Mouse (Mus musculus) myocyte (in vitro differentiated cells): ENCODE results near the gene Itpk1. TPM values are rescaled to one million over a fixed set of nuclear protein-coding genes. Genes with fewer than 3 reads are reported as not detected.

ENCODE experiments used
- H3K27me3 ChIP-seq: one replicate; pipeline ENCODE4 v1.6.1; 2011; ENCODE audit not compliant: control insufficient read depth, insufficient read depth, insufficient read length
- H3K36me3 ChIP-seq: one replicate; pipeline ENCODE4 v1.6.1; 2011; ENCODE audit not compliant: control insufficient read depth, insufficient read depth
- H3K4me2 ChIP-seq: one replicate; pipeline ENCODE4 v1.6.1; 2011; ENCODE audit warnings: low read depth, control low read depth
- H3K4me3 ChIP-seq: one replicate; pipeline ENCODE4 v1.5.1; 2011; ENCODE audit warnings: mild to moderate bottlenecking, control low read depth, moderate library complexity
- H3K79me2 ChIP-seq: one replicate; pipeline ENCODE4 v1.6.1; 2011; ENCODE audit not compliant: control insufficient read depth, insufficient read depth
- H3ac ChIP-seq: one replicate; pipeline ENCODE4 v1.6.1; 2011; ENCODE audit not compliant: control insufficient read depth, insufficient read length
- CEBPB ChIP-seq: IDR thresholded peaks from 2 replicates; pipeline ENCODE4 v1.6.1; 2011; ENCODE audit warnings: mild to moderate bottlenecking, moderate library complexity; ENCODE audit not compliant: poor library complexity, insufficient read depth, severe bottlenecking
- E2F4 ChIP-seq: IDR thresholded peaks from one replicate; pipeline ENCODE4 v1.6.1; 2011; ENCODE audit warnings: mild to moderate bottlenecking, control low read depth, moderate library complexity; ENCODE audit not compliant: insufficient read depth
- MAX ChIP-seq: IDR thresholded peaks from one replicate; pipeline ENCODE4 v1.6.1; 2011; ENCODE audit warnings: low read depth, mild to moderate bottlenecking, control low read depth
- MYOD1 ChIP-seq, 3 experiments: IDR thresholded peaks; one replicate each; pipeline ENCODE4 v1.6.1; 2011; ENCODE audit warnings: control low read depth in 2 of 3, low read depth in 2 of 3, mild to moderate bottlenecking in 2 of 3, moderate library complexity in 1 of 3; ENCODE audit not compliant: insufficient read length in 2 of 3, control insufficient read depth in 1 of 3
- MYOG ChIP-seq, 3 experiments: IDR thresholded peaks; one replicate each; pipeline ENCODE4 v1.6.1; 2011; ENCODE audit warnings: control low read depth in 2 of 3, low read depth in 2 of 3, mild to moderate bottlenecking in 2 of 3; ENCODE audit not compliant: insufficient read length in 2 of 3, control insufficient read depth in 1 of 3, insufficient read depth in 1 of 3
- POLR2A ChIP-seq: IDR thresholded peaks from one replicate; pipeline ENCODE4 v1.6.1; 2011; ENCODE audit warnings: low read depth, mild to moderate bottlenecking, control low read depth, moderate library complexity; ENCODE audit not compliant: insufficient read length
- POLR2AphosphoS2 ChIP-seq: IDR thresholded peaks from one replicate; pipeline ENCODE4 v1.6.1; 2011; ENCODE audit warnings: low read depth, control low read depth; ENCODE audit not compliant: insufficient read length
- REST ChIP-seq: IDR thresholded peaks from one replicate; pipeline ENCODE4 v1.6.1; 2011; ENCODE audit warnings: mild to moderate bottlenecking, control low read depth, moderate library complexity; ENCODE audit not compliant: insufficient read depth, insufficient read length
- SRF ChIP-seq: IDR thresholded peaks from one replicate; pipeline ENCODE4 v1.6.1; 2011; ENCODE audit warnings: low read depth; ENCODE audit not compliant: control insufficient read depth, insufficient read length
- TCF12 ChIP-seq: IDR thresholded peaks from one replicate; pipeline ENCODE4 v1.6.1; 2011; ENCODE audit warnings: mild to moderate bottlenecking, control low read depth; ENCODE audit not compliant: poor library complexity, insufficient read depth, severe bottlenecking
- TCF3 ChIP-seq: IDR thresholded peaks from one replicate; pipeline ENCODE4 v1.6.1; 2011; ENCODE audit warnings: low read depth, control low read depth; ENCODE audit not compliant: insufficient read length
- USF1 ChIP-seq: IDR thresholded peaks from one replicate; pipeline ENCODE4 v1.6.1; 2011; ENCODE audit warnings: low read depth, mild to moderate bottlenecking, control low read depth, moderate library complexity
- polyA plus RNA-seq: library from polyadenylated mRNA; unstranded; fragments of >200 nt; fragmentation: generic; extraction: Trizol; gene quantifications from one replicate; pipeline ENCODE4 v1.2.1, GENCODE M21; 2012; ENCODE audit warnings: missing spikeins

Itpk1 gene
- polyA plus RNA-seq, 1 experiment: 4.9 TPM

DNA sequence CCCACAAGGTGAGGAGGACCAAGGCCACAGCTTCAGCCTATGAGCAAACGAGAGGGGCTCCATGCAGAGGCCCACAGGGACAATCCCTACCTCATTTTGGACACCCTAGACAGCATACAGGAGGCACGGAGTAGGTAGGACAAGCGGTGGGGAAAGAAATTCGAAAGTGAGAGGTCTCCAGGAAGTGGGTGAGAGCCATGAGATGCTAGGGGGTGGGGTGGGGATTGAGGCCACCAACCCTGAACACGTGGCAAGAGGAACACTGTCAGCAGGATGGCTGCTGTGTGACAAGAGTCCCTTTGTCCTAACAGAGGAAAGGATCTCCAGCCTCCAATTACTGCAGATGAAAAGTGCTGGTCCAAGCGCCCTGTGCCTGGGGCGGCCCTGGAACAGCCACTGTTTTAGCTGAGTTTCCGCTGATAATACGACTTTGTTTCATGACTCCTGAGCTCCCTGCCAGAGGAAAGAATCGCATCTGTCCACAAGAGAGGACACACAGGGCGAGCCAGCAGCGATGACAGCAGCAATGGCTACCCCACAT is 82.4 kb downstream of the Itpk1 start:
- Histone ChIP-seq H3K4me3 (no peak overlapping the region), H3K36me3 (no peaks in the 10 kb centered on the region), H3K4me2 (no peak overlapping the region), H3K79me2 (no peaks in the 10 kb centered on the region), H3K27me3 (no peaks in the 10 kb centered on the region), H3ac (no peak overlapping the region)
- TF ChIP-seq MYOD1 (IDR thresholded peaks at IDR 0.05; ENCODE audit: control insufficient read depth in 1 of 3, insufficient read length in 2 of 3, low read depth in 2 of 3): no peak
- no peak for TF ChIP-seq SRF
- no peak for TF ChIP-seq USF1
- TF ChIP-seq CEBPB: no peak
- TF ChIP-seq POLR2A: no peak
- TF ChIP-seq POLR2AphosphoS2: no peak
- TF ChIP-seq E2F4: no peak
- TF ChIP-seq TCF3: no peak
- no peak for TF ChIP-seq TCF12
- no peak for TF ChIP-seq MAX
- TF ChIP-seq REST: no peak
- no peak for TF ChIP-seq MYOG (IDR thresholded peaks at IDR 0.05; ENCODE audit: control insufficient read depth in 1 of 3, insufficient read depth in 1 of 3, insufficient read length in 2 of 3, low read depth in 2 of 3)

DNA sequence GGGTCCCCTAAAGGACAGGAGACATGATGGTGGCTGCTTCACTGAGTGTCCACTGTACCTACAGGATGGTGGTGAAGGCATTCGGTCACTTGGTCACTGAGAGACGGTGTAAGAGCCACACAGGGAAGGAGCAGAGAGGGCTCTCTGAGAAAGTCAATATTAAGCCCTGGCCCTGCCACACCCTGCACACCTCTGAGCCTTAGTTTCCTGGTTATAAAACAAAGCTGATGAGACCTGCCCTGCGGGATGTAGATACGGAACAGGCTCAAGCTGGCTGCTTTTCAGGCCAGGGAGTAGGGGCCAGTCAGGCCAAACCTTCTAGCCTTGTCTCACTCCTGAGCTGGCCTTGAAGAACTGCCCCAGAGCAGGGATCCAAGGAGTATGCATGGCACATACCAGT is 82.9 kb downstream of the Itpk1 start:
- no peaks in the 10 kb centered on the region for H3K27me3 ChIP-seq
- no peak overlapping the region for H3ac ChIP-seq
- no peak overlapping the region for H3K4me2 ChIP-seq
- TF ChIP-seq POLR2AphosphoS2: no peak
- TF ChIP-seq E2F4: no peak
- TF ChIP-seq TCF3: no peak
- no peak for TF ChIP-seq REST
- no peak for TF ChIP-seq MYOG (IDR thresholded peaks at IDR 0.05; ENCODE audit: control insufficient read depth in 1 of 3, insufficient read depth in 1 of 3, insufficient read length in 2 of 3, low read depth in 2 of 3)
- no peak for TF ChIP-seq CEBPB
- no peak for TF ChIP-seq POLR2A
- H3K4me3 ChIP-seq: no peak overlapping the region
- no peaks in the 10 kb centered on the region for H3K36me3 ChIP-seq
- no peaks in the 10 kb centered on the region for H3K79me2 ChIP-seq

DNA sequence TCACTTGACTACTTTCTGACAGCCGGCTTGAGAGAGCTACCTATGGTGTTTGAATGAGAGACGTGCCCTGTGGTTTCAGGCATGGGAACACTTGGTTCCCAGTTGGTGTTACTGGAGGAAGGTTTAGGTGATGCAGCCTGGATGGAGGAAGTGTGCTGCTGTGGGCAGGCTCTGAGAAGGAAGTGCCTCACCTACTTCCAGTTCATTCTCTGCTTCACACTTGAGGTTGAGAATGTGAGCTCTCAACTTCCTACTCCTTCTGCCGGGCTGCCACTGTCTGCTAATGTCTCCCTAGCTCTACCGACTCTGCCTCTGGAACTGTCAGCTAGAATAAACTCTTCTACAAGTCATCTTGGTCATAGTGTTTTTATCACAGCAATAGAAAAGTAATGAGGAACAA is 83.5 kb downstream of the Itpk1 start:
- no peaks in the 10 kb centered on the region for H3K27me3 ChIP-seq
- TF ChIP-seq POLR2AphosphoS2 (no peak), SRF (no peak), CEBPB (no peak), TCF3 (no peak), TCF12 (no peak), USF1 (no peak), MYOD1 (IDR thresholded peaks at IDR 0.05; ENCODE audit: control insufficient read depth in 1 of 3, insufficient read length in 2 of 3, low read depth in 2 of 3) (no peak), E2F4 (no peak), POLR2A (no peak), REST (no peak), MAX (no peak), MYOG (IDR thresholded peaks at IDR 0.05; ENCODE audit: control insufficient read depth in 1 of 3, insufficient read depth in 1 of 3, insufficient read length in 2 of 3, low read depth in 2 of 3) (no peak)

DNA sequence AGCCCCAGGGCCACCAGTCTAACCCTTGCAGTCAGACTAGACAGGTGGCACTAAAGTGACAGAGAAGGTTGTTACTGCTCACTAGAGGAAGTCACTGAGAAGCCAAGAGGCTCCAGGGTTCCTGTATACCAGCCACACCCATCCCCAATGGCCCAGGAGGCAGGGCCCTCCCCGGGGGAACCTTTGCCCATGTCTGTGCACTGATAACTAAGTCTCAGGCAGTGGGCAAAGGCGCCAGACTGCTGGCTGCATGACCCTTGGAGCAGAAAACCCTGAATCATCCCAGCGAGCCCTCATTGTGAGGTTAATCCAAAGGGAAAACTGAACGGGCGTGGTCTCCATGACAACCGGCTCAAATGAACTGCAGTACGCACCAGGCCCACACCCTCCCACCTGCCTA is 84.8 kb downstream of the Itpk1 start:
- Histone ChIP-seq H3ac (no peak overlapping the region), H3K4me3 (no peak overlapping the region), H3K27me3 (no peaks in the 10 kb centered on the region), H3K36me3 (no peaks in the 10 kb centered on the region), H3K79me2 (no peaks in the 10 kb centered on the region), H3K4me2 (no peak overlapping the region)
- TF ChIP-seq USF1: no peak
- TF ChIP-seq MYOD1 (IDR thresholded peaks at IDR 0.05; ENCODE audit: control insufficient read depth in 1 of 3, insufficient read length in 2 of 3, low read depth in 2 of 3): no peak
- no peak for TF ChIP-seq CEBPB
- TF ChIP-seq TCF3: no peak
- no peak for TF ChIP-seq POLR2AphosphoS2
- TF ChIP-seq E2F4: no peak
- TF ChIP-seq MYOG (IDR thresholded peaks at IDR 0.05; ENCODE audit: control insufficient read depth in 1 of 3, insufficient read depth in 1 of 3, insufficient read length in 2 of 3, low read depth in 2 of 3): no peak
- no peak for TF ChIP-seq REST
- TF ChIP-seq MAX: no peak
- no peak for TF ChIP-seq TCF12
- TF ChIP-seq POLR2A: no peak
- no peak for TF ChIP-seq SRF

More for the DNA sequence above, 83.5 kb downstream of the Itpk1 start:
- H3ac ChIP-seq: no peak overlapping the region
- H3K79me2 ChIP-seq: no peaks in the 10 kb centered on the region
- H3K36me3 ChIP-seq: no peaks in the 10 kb centered on the region
- H3K4me3 ChIP-seq: no peak overlapping the region
- H3K4me2 ChIP-seq: no peak overlapping the region

DNA sequence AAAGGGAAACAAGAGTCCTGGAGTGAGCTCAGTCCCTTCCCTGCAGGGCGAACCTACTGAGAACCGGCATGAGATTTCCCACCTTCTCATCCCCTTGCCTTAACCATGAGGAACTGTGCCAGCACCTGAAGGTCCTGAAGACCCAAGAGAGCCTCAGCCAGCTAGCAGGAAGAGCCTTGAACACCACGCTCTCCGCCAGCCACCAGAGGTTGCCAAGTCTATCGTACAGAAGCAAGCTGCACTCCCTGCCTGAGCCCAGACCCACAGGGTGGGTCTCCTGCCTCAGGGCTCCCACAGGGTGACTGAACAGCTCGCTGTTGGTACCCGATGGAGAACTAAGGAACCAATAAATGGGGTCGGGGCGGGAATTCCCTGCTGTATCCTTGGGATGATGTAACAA is 86.6 kb downstream of the Itpk1 start:
- H3K36me3 ChIP-seq: no peaks in the 10 kb centered on the region
- H3ac ChIP-seq: no peak overlapping the region
- H3K79me2 ChIP-seq: no peaks in the 10 kb centered on the region
- TF ChIP-seq REST: no peak
- no peak for TF ChIP-seq MAX
- no peak for TF ChIP-seq CEBPB
- TF ChIP-seq USF1: no peak
- TF ChIP-seq MYOG (IDR thresholded peaks at IDR 0.05; ENCODE audit: control insufficient read depth in 1 of 3, insufficient read depth in 1 of 3, insufficient read length in 2 of 3, low read depth in 2 of 3): no peak
- TF ChIP-seq POLR2AphosphoS2: no peak
- no peak for TF ChIP-seq TCF3
- no peak for TF ChIP-seq POLR2A
- TF ChIP-seq SRF: no peak
- no peak for TF ChIP-seq TCF12
- TF ChIP-seq MYOD1 (IDR thresholded peaks at IDR 0.05; ENCODE audit: control insufficient read depth in 1 of 3, insufficient read length in 2 of 3, low read depth in 2 of 3): no peak
- no peak for TF ChIP-seq E2F4
- no peaks in the 10 kb centered on the region for H3K27me3 ChIP-seq
- H3K4me2 ChIP-seq: no peak overlapping the region
- H3K4me3 ChIP-seq: no peak overlapping the region
